Mouse (Mus musculus) adrenal gland, postnatal 25 days (tissue): Measurements from ENCODE around the gene Pmm2. TPM values are rescaled to one million over a fixed set of nuclear protein-coding genes. Genes with fewer than 3 reads are reported as not detected.

ENCODE experiments used
- DNase-seq: peaks from one replicate; pipeline ENCODE4 v3.0.0; 2021; ENCODE audit warnings: mixed read lengths
- total RNA-seq: library from RNA; stranded (reverse); gene quantifications from 2 replicates; pipeline ENCODE4 v1.2.3, GENCODE M21; 2021

Gene Pmm2
- total RNA-seq, 1 experiment from 2014 or later: 66.8 TPM

DNA sequence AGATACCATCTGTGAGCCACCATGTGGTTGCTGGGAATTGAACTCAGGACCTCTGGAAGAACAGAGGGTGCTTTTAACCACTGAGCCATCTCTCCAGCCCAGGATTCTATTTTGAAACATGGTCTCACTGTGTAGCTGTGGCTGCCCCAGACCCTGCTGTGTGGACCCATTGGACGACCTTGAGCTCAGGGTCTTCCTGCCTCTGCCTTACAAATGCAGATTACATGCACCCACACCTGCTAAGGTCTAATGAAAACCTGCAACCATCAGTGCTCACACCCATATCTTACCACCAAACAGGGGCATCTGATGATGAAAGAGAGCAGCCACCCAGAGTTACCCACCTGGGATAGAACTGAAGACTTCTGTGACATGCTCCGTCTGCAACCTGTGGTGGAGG is 18.8 kb downstream of the Pmm2 start:
- no peak for DNase-seq

DNA sequence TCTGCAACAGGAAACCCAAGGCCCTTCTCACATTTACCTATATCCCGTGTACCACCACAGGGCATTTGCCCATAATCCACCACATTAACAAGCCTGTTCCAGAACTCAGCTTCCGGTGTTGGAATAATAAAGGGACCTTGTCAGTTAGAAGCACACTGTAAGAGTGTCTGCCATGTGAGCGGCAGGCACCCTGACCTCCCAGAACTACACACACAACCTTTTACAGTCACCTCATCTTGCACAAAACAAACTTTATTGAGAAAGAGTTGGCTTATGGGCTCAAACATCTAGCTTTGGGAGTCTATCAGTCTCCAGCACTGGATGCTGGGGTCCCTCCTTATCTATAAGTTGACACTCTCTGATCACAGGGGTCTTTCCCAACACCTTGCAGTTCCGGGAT is 20.9 kb downstream of the Pmm2 start:
- DNase-seq: no peak

DNA sequence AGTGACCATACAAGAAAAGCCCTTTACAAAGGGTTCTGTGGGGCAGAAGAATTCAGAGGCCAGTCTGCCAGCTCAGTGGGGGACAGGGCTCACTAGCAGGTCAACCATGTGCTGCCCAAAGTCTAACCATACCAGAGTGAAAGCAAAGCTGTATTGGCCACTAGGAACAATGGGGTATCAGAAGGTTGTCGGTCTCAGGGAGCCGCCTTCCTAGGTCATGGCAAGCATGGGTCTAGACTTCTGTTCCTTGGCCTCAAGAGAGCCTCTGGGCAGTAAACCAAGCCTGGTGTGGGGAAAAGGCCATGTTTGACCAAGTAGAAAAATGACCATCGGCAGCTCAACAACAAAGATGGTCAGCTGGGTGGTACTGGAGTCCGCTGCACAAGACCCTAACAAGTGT is 21.3 kb downstream of the Pmm2 start:
- peak; percentile 57 for DNase-seq

DNA sequence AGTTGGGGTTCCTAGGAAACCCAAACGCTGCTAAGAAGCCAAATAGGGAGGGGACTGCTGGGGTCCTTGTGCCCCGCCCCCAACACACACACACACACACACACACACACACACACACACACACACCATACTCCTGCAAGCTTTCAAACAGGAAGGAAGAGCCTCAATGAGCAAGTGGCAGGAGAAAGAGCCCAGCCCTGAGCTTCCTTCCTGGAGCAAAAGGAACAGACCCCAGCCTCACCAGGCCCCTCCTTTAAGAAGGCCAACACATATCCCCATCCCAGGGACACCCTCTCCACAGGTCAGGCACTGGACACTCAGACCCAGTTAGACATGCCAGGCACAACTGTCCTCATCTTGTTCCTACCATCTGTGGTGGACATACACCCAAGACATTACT is 25.5 kb downstream of the Pmm2 start:
- DNase-seq: no peak

DNA sequence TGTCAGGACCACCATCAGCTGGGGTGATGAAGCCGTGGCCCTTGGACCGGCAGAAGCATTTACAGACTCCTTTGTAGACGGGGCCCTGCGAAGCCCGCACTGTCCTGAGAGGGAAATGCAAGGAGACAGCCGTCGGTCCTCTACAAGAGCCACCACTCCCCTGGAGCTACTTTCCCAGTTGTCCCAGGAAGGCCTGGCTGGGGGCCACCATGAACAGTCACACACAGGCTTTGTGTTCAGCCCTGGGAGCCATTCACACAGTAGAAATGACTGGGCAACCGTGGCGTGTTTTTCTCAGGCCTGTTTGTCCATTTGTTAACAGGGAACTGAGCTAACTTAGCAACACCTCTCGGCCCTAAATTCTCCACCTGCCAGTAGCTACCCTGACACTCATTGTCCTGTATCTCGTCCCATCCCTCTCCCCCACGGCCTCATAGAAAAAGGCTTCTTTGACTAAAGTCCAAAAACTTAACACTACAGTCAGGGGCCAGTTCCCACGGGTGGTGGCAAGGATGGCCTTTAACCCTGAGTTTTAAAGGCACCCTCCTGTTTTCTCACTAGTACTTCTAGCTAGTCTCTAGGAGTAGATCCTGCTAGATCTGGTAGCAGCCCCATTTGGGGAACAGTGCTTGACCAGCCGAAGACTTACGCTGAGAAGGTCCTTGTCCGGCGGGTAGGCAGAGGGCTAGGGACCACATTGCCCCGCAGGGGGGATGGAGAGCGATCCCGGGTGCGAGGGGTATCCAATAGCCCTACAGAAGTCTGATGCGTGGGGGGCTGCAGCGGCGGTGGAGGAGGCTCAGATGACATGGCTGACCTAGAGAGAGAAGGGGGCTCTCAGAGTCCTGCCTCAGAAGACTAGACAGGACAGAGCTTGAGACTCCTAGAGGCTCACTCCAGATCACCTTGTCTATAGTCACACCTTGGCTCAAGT is 26.4 kb downstream of the Pmm2 start:
- DNase-seq: no peak

DNA sequence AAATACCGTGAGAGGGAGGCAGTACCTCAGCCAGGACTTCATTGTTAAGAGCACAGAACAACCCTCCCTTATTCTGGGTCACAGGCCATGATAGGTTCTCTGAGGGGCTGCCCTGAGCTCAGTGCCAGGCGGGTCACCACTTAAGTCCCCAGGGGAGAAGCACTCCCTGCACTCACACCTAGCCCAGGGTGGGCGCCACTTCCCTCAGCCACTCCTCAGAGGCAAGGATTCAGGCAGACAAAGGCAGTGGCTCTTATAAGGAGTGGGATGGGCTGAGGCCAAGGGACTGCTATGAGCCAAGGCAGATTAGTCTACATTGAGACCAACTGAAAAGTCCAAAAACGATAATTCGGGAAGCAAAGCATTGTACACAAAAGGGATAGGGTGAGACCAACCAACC is 27.9 kb downstream of the Pmm2 start:
- DNase-seq: no peak

DNA sequence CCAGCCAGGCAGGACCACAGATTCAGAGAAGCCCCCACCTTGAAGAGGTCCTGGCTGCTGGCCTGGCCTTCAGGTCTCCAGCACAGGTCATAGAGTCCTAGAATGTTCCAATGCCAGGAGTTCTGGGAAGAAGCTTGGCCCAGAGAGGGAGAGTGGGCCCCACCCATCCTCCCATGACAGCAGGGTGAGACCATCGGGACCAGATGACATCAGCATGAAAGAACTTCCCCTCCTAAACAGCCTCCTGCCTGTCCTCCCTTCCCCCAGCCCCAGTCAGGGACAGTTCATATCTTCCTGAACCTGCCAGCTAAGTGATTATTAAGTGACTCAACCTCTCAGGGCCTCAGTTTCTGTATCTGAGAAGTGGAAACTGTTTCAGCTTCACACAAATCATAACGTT is 29.0 kb downstream of the Pmm2 start:
- peak; percentile 47 for DNase-seq

DNA sequence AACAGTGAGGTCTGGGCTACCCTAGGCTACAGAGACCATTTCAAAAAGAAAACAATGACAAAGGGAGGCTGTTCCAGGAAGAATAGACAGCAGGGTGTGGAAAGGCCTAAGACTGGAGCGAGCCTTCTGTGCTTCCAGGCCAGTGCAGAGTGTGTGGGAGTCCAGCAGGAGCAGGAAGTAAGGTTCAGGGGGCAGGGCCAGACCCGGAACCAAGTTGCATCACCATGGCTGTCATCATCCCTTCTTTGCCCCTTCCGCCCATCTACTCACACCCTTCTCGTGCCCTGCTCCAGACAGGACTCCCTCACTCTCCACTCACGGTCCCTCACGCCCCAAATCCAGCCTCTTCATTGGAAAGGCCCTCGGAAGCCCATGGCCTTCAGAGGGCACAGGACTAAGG is 29.8 kb downstream of the Pmm2 start:
- DNase-seq: no peak

DNA sequence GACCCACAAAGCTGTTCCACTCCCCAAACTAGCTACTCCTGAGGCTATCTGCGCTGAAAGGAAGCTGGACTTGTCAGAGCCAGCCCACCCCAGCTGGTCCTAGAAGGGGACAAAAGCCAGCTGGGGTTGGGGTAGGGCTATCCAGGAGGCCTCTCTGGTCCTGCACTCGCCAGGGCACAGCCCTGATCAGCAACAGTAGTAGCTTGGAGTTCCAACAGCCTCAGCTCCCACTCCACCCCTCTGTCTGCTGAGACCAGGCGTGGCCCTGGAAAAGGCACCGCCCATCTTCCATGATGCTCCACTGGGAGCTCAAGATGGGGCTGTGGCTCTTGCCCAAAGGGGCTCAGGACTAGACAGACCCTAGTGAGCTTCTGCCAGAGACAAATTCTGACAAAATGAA is 30.3 kb downstream of the Pmm2 start:
- DNase-seq: no peak

DNA sequence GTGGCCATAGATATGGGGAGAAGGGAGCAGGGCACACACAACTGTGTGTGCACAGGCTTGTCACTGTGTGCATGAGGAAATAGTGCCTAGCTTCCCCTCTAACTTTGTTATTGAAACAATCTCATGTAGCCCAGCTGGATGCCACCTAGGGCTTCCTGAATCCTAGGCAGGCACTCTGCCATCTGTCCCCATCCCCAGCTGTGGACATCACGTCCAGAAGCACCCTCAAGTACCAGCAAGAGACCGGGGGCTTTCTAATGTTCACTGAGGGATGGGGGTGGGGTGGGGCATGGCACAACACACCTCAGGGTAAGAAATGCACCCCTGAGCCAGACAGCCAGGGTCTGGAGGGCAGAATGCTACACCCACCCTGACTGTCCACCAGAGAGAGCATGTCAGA is 30.9 kb downstream of the Pmm2 start:
- DNase-seq: no peak

DNA sequence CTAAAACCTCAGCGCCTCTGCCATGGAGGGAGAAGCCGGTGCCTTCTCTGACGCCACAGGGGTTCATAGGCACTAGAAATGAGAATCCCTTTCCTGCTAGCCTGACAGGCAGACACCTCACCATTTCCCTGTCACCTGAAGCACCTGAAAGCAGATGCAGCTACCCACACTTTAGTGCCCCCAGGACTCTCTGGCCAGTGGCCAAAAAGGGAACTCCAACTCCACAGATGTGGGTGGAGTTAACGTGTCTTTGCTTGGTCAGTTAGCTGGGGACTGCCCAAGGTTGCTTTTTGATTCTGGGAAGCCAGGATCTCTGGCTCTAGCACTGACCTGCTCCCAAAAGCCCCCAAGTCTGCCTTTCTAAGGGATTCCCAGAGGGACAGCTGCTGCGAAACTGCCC is 32.0 kb downstream of the Pmm2 start:
- DNase-seq: no peak

DNA sequence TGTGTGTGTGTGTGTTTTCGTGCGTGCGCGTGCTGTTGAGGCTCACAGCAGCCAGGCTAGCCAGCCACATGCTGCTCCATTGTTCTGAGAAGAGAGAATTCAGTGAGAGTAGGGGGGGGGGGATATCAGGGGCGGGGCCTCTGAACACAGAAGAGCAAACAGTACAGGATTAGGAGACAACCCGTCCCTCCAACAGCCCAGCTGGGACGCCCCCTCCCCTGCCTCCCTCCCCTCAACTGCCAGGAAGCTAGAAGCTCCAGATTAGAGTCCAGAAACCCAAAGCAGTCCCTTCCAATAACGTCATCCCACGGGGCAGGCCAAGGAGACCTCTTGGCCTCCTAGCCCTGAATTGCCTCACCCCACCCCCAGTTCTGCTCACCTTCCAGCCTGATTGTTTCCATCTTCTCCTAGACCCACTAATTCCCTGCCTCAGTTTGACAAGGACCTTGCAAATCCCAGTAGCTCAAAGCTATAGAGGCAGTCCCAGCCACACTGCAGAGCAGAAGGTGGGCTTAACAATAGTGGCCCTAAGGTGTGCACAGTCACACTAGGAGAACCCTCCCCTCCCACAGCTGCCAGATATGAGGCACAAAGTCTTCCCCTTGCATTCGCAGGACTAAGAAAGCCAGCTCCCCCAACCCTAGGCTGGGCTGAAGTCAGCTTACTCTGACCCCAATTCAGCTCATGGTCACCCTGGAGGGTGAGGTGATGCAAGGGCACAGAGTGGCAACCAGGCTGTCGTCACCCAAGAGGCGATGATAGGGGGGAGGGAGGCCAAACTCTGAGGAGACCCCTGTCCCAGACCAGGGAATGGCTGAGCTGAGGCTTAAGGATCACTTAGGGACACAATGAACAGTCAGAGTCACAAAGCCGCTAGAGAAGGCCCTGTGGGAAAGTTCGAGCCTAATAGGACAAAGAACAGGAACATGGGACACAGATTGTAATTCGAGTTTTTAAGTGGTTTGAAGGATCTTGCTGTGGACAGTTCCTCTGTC is 32.9 kb downstream of the Pmm2 start:
- no peak for DNase-seq

DNA sequence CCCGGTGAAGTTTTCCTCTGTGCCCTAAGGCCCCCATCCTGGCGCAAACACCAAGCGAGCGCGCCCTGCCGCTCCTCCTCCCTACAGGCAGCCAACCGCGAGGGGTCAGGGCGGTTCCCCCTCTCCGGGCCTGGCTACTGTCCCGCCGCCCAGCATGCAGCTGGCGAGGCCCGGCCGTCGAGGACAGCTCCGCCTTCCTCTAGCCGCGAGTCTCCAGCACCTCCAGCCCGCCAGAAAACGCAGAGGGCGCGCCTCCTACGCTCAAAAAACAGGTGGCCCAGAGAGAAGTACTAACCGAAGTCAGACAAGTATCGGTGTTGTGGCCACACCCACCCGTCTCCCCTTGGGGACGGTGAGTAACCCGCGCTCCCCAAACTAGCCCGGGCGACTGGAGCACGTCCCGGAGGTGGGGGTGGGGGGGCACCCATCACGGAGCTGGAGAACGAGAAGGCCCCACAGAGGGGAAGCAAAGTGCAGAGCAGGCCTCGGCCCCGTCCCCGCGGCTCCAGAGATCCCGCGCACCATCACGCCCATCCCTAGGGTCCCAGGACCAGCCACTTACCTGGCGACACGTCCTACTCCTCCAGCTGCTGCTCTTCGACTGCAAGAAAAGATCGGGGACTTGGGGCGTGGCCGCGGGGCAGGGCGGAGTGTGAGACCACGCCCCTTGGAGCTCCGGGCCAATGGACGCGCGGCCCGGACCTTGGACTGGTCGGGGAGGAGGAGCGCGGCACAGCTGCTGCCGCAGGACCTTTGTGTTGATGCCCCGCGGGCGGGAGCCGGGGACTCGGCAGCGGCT is 34.3 kb downstream of the Pmm2 start, which contains the start of gene Carhsp1:
Gene Carhsp1, minus strand, starts transcription at position 605 of the 799 bp plus-strand sequence.
- DNase-seq: peak; percentile 97

DNA sequence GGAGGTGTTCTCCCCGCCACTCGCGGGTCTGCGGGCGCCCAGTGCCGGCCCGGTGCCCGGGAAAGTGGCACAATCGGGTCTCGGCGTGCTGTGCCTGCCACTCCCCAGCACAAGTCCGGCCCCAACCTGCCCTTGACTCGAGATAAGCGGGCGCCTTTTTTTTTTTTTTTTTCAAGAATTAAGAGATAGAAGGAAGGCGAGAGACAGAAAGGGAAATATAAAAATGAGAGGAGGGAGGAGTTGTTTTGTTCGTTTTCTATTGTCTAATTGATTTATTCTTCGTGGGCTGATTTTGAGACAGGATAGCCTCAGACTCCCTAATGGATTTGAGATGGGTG is 34.8 kb downstream of the Pmm2 start:
- no peak for DNase-seq

DNA sequence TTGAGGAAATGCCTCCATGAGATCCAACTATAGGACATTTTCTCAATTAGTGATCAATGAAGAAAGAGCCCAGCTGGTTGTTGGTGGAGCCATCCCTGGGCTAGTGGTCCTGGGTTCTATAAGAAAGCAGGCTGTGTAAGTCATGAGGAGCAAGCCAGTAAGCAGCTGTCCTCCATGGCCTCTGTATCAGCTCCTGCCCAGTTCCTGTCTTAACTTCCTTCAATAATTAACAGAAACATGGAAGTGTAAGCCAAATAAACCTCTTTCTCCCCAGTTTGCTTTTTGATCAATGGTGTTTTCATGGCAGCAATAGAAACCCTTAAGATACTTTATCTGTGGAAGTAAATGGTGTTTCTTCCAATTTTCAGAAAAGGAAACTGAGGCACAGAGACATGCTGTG is 35.3 kb downstream of the Pmm2 start:
- DNase-seq: no peak

DNA sequence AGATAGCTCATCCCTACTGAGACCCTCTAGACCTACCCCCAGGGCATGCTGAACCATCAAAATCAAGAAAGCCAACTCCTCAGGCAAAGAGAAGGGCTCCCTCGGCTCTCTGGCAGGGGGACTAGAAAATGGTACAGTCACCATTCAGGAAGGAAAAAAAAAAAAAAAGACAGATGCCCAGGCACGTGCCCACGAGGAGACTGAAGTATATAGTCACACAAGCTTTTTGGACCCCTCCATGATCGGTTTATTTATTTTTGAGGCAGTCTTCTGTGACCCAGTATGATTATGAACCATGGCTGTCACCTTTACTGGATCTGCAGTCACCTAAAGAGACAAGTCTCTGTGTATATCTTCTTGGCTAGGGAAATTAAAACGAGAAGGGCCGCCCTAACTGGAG is 35.9 kb downstream of the Pmm2 start:
- DNase-seq: no peak

DNA sequence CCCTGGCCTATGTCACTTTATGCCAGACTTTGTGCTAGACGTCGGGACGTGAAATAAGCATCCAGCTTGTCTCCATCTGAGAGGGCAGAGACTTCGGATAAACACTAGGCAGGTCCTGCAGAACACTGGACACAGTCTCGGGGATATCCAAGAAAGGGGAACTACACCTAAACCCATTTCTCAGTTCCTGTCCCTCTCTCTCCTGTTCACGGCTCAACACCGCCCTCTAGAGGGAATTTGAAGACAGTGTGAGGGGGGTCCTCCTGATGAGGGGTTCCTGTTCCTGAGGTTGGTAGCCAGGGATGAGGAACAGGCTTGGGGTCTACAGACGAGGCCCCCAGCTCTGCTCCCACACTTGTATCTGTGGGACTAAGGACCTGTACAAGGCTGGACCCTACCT is 36.7 kb downstream of the Pmm2 start:
- no peak for DNase-seq

DNA sequence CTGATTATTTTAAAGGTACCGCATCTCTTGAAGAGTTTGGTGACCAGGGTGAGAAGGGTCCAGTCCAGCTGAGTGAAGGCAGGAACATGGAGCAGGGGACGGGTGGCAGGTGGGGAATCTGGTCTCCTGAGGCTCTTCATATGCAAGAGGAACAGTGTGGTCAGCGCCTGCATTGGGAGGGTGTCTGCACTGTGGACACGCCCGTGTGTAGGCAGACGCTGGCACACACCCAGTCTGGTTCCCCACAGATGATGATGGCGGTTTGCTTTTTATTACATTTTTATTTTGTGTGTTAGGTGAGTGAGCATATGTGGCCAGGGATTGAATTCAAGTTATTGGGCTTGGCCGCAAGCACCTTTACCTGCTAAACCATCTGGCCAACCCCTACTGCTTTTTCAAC is 38.1 kb downstream of the Pmm2 start:
- no peak for DNase-seq

DNA sequence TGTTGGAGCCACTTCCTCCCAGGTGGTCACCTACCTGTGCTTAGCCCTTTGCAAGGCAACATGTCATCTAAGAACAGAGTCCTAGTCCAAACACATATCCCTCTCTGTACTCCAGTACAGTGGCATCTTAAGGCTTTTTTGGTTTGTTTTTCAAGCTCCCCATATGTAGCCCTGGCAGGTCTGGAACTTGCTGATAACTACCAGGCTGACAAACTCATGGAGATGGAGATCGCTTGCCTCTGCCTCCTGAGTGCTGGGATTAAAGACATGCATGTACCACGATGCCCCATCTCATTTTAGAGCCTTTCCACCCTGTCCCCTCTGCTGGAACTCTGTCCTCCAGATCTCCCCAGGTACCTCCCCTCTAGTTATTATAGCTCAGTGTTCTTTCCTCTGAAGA is 38.8 kb downstream of the Pmm2 start:
- no peak for DNase-seq

DNA sequence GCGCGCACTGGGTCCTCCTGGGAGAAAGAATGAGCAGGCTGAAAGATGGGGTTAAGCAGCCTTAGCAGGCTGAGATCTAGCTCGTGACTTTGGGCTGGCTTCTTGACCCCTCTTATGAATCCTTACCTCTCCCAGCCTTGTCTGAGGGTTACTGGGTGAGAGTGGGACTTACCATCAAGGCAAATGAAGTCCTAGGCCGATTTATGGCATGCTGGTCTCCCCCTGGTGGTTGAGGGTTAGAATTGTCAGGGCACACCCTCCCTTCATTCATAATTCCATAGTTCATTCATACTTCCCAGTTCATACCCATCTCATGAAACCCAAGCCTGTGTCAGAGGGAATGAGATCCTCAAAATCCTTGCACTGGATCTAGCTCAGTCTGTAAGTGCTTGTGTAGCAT is 39.3 kb downstream of the Pmm2 start:
- DNase-seq: peak; percentile 40

DNA sequence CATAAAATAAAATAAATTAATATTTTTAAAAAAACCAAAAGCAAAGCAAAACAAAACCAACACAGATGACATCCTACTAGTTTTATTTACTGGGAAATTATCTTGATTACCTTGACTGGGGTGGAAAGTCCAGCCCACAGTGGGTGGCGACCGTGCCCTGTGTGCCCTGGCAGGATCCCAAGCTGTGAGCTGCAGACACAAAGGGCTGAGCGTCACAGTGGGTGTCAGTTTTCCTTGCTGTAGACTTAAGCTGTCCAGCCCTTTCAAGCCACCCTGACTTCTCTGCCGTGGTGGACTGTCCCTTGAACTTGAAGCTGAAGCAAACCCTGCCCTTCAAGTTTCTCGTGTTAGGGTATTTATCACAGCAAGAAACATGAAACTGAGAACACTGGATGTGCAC is 40.6 kb downstream of the Pmm2 start:
- DNase-seq: peak; percentile 55

DNA sequence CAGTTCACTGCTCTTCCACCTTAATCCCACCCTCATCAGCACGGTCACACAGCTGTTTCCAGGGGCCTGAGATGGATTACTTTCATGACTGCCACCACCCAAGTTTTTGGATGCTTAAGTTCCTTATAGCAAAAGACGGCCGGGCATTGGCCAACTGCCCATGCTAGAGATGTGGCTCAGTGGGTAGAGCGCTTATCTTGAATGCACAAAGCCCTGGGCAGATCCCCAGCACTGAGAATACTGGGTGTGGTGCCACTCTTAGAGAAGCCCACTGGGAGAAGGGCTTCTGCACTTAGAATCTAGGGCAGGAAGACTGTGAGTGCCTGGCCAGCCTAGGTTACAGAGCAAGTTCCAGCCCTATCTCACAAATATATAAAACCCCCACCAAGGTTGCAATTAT is 41.2 kb downstream of the Pmm2 start:
- DNase-seq: no peak
